Mouse (Mus musculus) testis, adult 2 months (tissue): ENCODE results near the gene Mrps5.

ENCODE experiments used
- CTCF ChIP-seq: fragments of 200-500 bp; IDR thresholded peaks from 2 replicates; pipeline ENCODE4 v1.5.1; 2012; ENCODE audit warnings: low read depth, mild to moderate bottlenecking, inconsistent platforms, low read length, moderate library complexity; ENCODE audit not compliant: control insufficient read depth, insufficient read depth, insufficient replicate concordance
- POLR2A ChIP-seq: fragments of 200-500 bp; IDR thresholded peaks from 2 replicates; pipeline ENCODE4 v1.6.1; 2012; ENCODE audit warnings: low read depth, mild to moderate bottlenecking, inconsistent platforms, low read length, moderate library complexity; ENCODE audit not compliant: control insufficient read depth

DNA sequence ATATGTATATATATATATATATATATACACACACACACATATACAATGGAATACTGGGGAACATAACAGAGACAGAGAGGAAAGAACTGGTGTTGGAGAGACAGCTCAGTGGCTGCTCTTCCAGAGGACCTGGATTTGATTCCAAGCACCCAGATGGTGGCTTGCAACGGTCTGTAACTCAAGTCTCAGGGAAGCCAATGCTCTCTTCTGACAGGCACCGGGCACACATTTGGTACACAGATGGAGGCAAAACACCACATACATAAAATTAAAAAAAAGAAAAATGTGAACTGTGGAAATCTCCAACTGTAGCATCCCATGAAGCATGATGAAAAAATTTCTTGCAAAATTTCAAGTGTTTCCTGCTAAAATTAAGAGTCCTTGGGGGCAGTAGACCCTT lies 37.8 kb downstream of the Mrps5 start:
- TF ChIP-seq CTCF (no peak), POLR2A (no peak)
